Mouse (Mus musculus) C2C12 (cell line): ENCODE results near the gene Inip. TPM values are rescaled to one million over a fixed set of nuclear protein-coding genes. Genes with fewer than 3 reads are reported as not detected.

Experiments
- H3K27me3 ChIP-seq: one replicate; pipeline ENCODE4 v1.6.1; 2011; ENCODE audit not compliant: control insufficient read depth, insufficient read depth, insufficient read length
- H3K36me3 ChIP-seq: one replicate; pipeline ENCODE4 v1.6.1; 2011; ENCODE audit not compliant: control insufficient read depth, insufficient read depth
- H3K4me3 ChIP-seq: one replicate; pipeline ENCODE4 v1.5.1; 2011; ENCODE audit warnings: mild to moderate bottlenecking, control low read depth; ENCODE audit not compliant: poor library complexity, insufficient read depth, severe bottlenecking
- H3K79me2 ChIP-seq: one replicate; pipeline ENCODE4 v1.6.1; 2011; ENCODE audit not compliant: control insufficient read depth, insufficient read depth
- H3K79me3 ChIP-seq: one replicate; pipeline ENCODE4 v1.6.1; 2011; ENCODE audit warnings: low read depth, control low read depth
- H3ac ChIP-seq: one replicate; pipeline ENCODE3; 2011; ENCODE audit warnings: low read depth; ENCODE audit not compliant: control insufficient read depth, insufficient read length
- CEBPB ChIP-seq: IDR thresholded peaks from one replicate; pipeline ENCODE4 v1.6.1; 2011; ENCODE audit warnings: low read depth, mild to moderate bottlenecking, control low read depth, moderate library complexity
- CTCF ChIP-seq: IDR thresholded peaks from one replicate; pipeline ENCODE4 v1.5.1; 2011; ENCODE audit not compliant: control insufficient read depth, insufficient read depth, insufficient read length
- FOSL1 ChIP-seq: IDR thresholded peaks from one replicate; pipeline ENCODE4 v1.8.0; 2011; ENCODE audit warnings: mild to moderate bottlenecking, low read length; ENCODE audit not compliant: poor library complexity, insufficient read depth, severe bottlenecking
- MAX ChIP-seq: IDR thresholded peaks from one replicate; pipeline ENCODE4 v1.6.1; 2011; ENCODE audit warnings: mild to moderate bottlenecking, control low read depth
- MYOD1 ChIP-seq: IDR thresholded peaks from one replicate; pipeline ENCODE4 v1.6.1; 2011; ENCODE audit warnings: low read depth; ENCODE audit not compliant: control insufficient read depth, insufficient read length
- MYOG ChIP-seq: IDR thresholded peaks from one replicate; pipeline ENCODE4 v1.6.1; 2011; ENCODE audit not compliant: control insufficient read depth, insufficient read length; ENCODE audit errors: extremely low read depth
- USF1 ChIP-seq: IDR thresholded peaks from one replicate; pipeline ENCODE4 v1.6.1; 2011; ENCODE audit warnings: low read depth, mild to moderate bottlenecking, control low read depth, moderate library complexity
- polyA plus RNA-seq: library from polyadenylated mRNA; unstranded; fragments of >200 nt; fragmentation: generic; extraction: Trizol; gene quantifications from one replicate; pipeline ENCODE4 v1.2.1, GENCODE M21; 2012; ENCODE audit warnings: missing spikeins

Inip gene
- polyA plus RNA-seq, 1 experiment: 12.9 TPM

DNA sequence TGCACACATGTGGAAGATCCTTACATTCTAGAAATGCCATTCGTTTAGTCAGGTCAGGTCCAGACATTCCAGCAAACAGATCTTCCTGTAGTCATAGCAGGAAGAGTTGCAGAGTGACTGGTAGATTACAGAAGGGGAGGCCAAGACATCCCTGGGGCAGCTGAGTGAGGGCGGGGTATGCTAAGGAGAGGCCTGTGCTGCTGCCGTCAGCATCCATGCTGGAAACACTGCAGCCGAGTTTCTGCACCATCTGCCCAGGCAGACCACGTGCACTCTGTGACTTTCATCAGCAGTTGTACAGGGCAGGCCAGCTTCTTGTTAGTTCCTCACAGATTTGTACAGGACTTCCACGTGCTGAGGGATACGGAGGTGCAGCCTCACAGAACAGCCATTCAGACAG, 22.1 kb upstream of the Inip start:
- no peak for TF ChIP-seq CEBPB
- TF ChIP-seq USF1: no peak
- TF ChIP-seq MYOD1: no peak
- Histone ChIP-seq H3K36me3 (no peaks in the 10 kb centered on the region), H3ac (no peak overlapping the region), H3K4me3 (no peak overlapping the region), H3K79me2 (no peaks in the 10 kb centered on the region), H3K27me3 (no peaks in the 10 kb centered on the region), H3K79me3 (no peaks in the 10 kb centered on the region)

- Histone ChIP-seq H3K4me3 (no peak overlapping the region), H3K79me3 (no peaks in the 10 kb centered on the region), H3K36me3 (no peaks in the 10 kb centered on the region), H3ac (no peak overlapping the region), H3K79me2 (no peaks in the 10 kb centered on the region), H3K27me3 (no peaks in the 10 kb centered on the region)
- TF ChIP-seq FOSL1 (no peak), USF1 (no peak), CTCF (no peak), MAX (no peak), CEBPB (no peak), MYOD1 (no peak), MYOG (no peak)
These were observed 20.7 kb upstream of the Inip start for GRCm38 (mm10) chr4:59822119-59822518.

DNA sequence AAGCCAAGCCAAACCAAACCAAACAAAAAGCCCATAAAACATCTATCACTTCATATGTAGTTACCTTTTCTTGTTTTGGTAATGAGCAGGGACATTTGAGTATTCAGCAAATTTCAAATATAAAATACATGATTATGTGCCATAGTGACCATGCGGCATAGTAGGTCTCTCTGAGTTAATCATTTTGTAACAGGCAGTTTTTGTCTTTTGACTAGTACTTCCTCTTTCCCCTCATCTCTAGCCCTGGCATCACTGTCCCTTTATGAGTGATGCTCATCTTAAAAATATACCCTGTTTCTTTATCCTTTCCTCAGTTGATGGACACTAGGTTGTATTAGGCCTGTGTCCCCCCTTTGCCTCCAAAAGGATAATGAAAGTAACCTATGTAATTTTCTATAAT, 20.1 kb upstream of the Inip start:
- Histone ChIP-seq H3K27me3 (no peaks in the 10 kb centered on the region), H3K36me3 (no peaks in the 10 kb centered on the region), H3K79me3 (no peaks in the 10 kb centered on the region), H3K4me3 (no peak overlapping the region), H3ac (no peak overlapping the region), H3K79me2 (no peaks in the 10 kb centered on the region)
- no peak for TF ChIP-seq CEBPB
- TF ChIP-seq MYOG: no peak
- no peak for TF ChIP-seq MAX
- TF ChIP-seq CTCF: no peak
- no peak for TF ChIP-seq FOSL1
- TF ChIP-seq USF1: no peak
- TF ChIP-seq MYOD1: no peak

- H3K79me3 ChIP-seq: no peaks in the 10 kb centered on the region
- H3K36me3 ChIP-seq: no peaks in the 10 kb centered on the region
- no peak overlapping the region for H3K4me3 ChIP-seq
- H3K27me3 ChIP-seq: no peaks in the 10 kb centered on the region
- H3K79me2 ChIP-seq: no peaks in the 10 kb centered on the region
- H3ac ChIP-seq: no peak overlapping the region
- TF ChIP-seq MYOD1: no peak
- no peak for TF ChIP-seq MAX
- TF ChIP-seq USF1: no peak
- TF ChIP-seq MYOG: no peak
- no peak for TF ChIP-seq CEBPB
- TF ChIP-seq CTCF: no peak
- no peak for TF ChIP-seq FOSL1
These were observed 18.2 kb upstream of the Inip start for GRCm38 (mm10) chr4:59819477-59820022.

GRCm38 (mm10) chr4:59819054-59819472, 17.7 kb upstream of the Inip start:
- no peaks in the 10 kb centered on the region for H3K27me3 ChIP-seq
- H3K79me3 ChIP-seq: no peaks in the 10 kb centered on the region
- TF ChIP-seq MAX (no peak), MYOD1 (no peak), USF1 (no peak), MYOG (no peak), CTCF (no peak), FOSL1 (no peak), CEBPB (no peak)
- no peak overlapping the region for H3ac ChIP-seq
- no peaks in the 10 kb centered on the region for H3K79me2 ChIP-seq
- H3K4me3 ChIP-seq: no peak overlapping the region
- H3K36me3 ChIP-seq: no peaks in the 10 kb centered on the region

- H3K27me3 ChIP-seq: no peaks in the 10 kb centered on the region
- no peak for TF ChIP-seq MYOG
- TF ChIP-seq CEBPB: no peak
- TF ChIP-seq USF1: no peak
- TF ChIP-seq FOSL1: no peak
- no peak for TF ChIP-seq MAX
- no peak for TF ChIP-seq CTCF
- TF ChIP-seq MYOD1: no peak
These were observed 17.1 kb upstream of the Inip start for GRCm38 (mm10) chr4:59818498-59818897.

More at GRCm38 (mm10) chr4:59818498-59818897, 17.1 kb upstream of the Inip start:
- no peaks in the 10 kb centered on the region for H3K79me2 ChIP-seq
- no peaks in the 10 kb centered on the region for H3K79me3 ChIP-seq
- no peak overlapping the region for H3ac ChIP-seq
- no peaks in the 10 kb centered on the region for H3K36me3 ChIP-seq
- no peak overlapping the region for H3K4me3 ChIP-seq
